Mouse (Mus musculus) limb, embryonic 12.5 days (tissue): ENCODE measurements around the gene Zfp970. TPM values are rescaled to one million over a fixed set of nuclear protein-coding genes. Genes with fewer than 3 reads are reported as not detected.
A peak's percentile ranks its signal among the peaks of the same experiment; 100 is the strongest.
"Not testable (repeated sequence)": the region's sequence is repeated elsewhere in the genome, so short reads cannot be mapped to it uniquely, and the experiment has no call there.

Experiments used
- ATAC-seq: fragments of 200-750 bp; cut with Nextera tagmentation; 2 replicates; pipeline ENCODE4 v1.8.0; 2017; ENCODE audit warnings: low read depth, moderate TSS enrichment; ENCODE audit not compliant: insufficient number of reproducible peaks, insufficient read depth, low FRiP score, low TSS enrichment
- H3K27ac ChIP-seq: fragments of 300-500 bp; sonication (generic); 2 replicates; pipeline ENCODE4 v1.5.1; 2016; ENCODE audit warnings: mild to moderate bottlenecking, moderate library complexity
- H3K27me3 ChIP-seq: fragments of 300-500 bp; sonication (generic); 2 replicates; pipeline ENCODE4 v1.6.1; 2016; ENCODE audit warnings: mild to moderate bottlenecking, moderate library complexity
- H3K36me3 ChIP-seq: fragments of 300-500 bp; sonication (generic); 2 replicates; pipeline ENCODE4 v1.6.1; 2016; ENCODE audit warnings: mild to moderate bottlenecking, moderate library complexity
- H3K4me1 ChIP-seq: fragments of 300-500 bp; sonication (generic); replicated peaks from 2 replicates; pipeline ENCODE4 v1.6.1; 2016
- H3K4me2 ChIP-seq: fragments of 300-500 bp; sonication (generic); 2 replicates; pipeline ENCODE4 v1.6.1; 2016; ENCODE audit warnings: mild to moderate bottlenecking, moderate library complexity
- H3K4me3 ChIP-seq: fragments of 300-500 bp; sonication (generic); replicated peaks from 2 replicates; pipeline ENCODE4 v1.5.1; 2016; ENCODE audit warnings: mild to moderate bottlenecking
- H3K9ac ChIP-seq: fragments of 300-500 bp; sonication (generic); replicated peaks from 2 replicates; pipeline ENCODE4 v1.6.1; 2016; ENCODE audit warnings: mild to moderate bottlenecking, moderate library complexity
- H3K9me3 ChIP-seq: fragments of 300-500 bp; sonication (generic); 2 replicates; pipeline ENCODE4 v1.6.1; 2016; ENCODE audit warnings: mild to moderate bottlenecking, moderate library complexity
- WGBS: fragments of 180-500 bp; shearing (Covaris S2); methylation state at CpG from one replicate; pipeline ENCODE4 v1.1.7; 2016; 5-methylcytosine and 5-hydroxymethylcytosine counted together
- polyA plus RNA-seq: library from polyadenylated mRNA; unstranded; fragments of >200 nt; fragmentation: Nextera tagmentation; extraction: Ambion mirVana; gene quantifications from 2 replicates; pipeline ENCODE4 v1.2.1, GENCODE M21; 2016

Gene Zfp970
- polyA plus RNA-seq, result 13.0 and 15.2 TPM in 2 replicates

- Histone ChIP-seq H3K4me2 (peak within 1 kb of the TSS; percentile 50), H3K9ac (0 out of 2 replicates have a peak within 1 kb of the TSS, but pooled peaks have one; percentile 42), H3K4me3 (peak within 1 kb of the TSS; percentile 44)
- H3K27ac ChIP-seq, H3K9me3 ChIP-seq, H3K36me3 ChIP-seq, H3K27me3 ChIP-seq, H3K4me1 ChIP-seq, ATAC-seq: not testable (repeated sequence)
- WGBS, result 7% methylated on average over 8 of the region's 9 CpGs
These were observed at the start of gene Zfp970 for GRCm38 (mm10) chr2:177464676-177465075. Gene Zfp970 (plus strand): TSS chr2:177464733.

- H3K27ac ChIP-seq, ATAC-seq, H3K4me2 ChIP-seq, H3K4me3 ChIP-seq, H3K36me3 ChIP-seq, H3K4me1 ChIP-seq, H3K9ac ChIP-seq, H3K27me3 ChIP-seq, H3K9me3 ChIP-seq: not testable (repeated sequence)
These were observed 3.7 kb downstream of the Zfp970 start for GRCm38 (mm10) chr2:177468222-177468621.

GRCm38 (mm10) chr2:177472261-177472660, 7.7 kb downstream of the Zfp970 start:
- H3K4me2 ChIP-seq, H3K36me3 ChIP-seq, H3K9me3 ChIP-seq, H3K27ac ChIP-seq, H3K4me1 ChIP-seq, ATAC-seq, H3K9ac ChIP-seq, H3K4me3 ChIP-seq, H3K27me3 ChIP-seq: not testable (repeated sequence)
- WGBS, result 98% methylated on average over 5 of the region's 10 CpGs

GRCm38 (mm10) chr2:177481971-177482370, 17.4 kb downstream of the Zfp970 start:
- not testable (repeated sequence) for H3K4me1 ChIP-seq, H3K36me3 ChIP-seq, H3K9ac ChIP-seq, H3K4me2 ChIP-seq, H3K9me3 ChIP-seq, H3K27me3 ChIP-seq, ATAC-seq, H3K27ac ChIP-seq, H3K4me3 ChIP-seq
- 71% methylated on average over 1 of the region's 1 CpGs for WGBS

GRCm38 (mm10) chr2:177483238-177483948, 18.9 kb downstream of the Zfp970 start:
- H3K4me1 ChIP-seq, H3K36me3 ChIP-seq, H3K4me2 ChIP-seq, H3K4me3 ChIP-seq, H3K9ac ChIP-seq, H3K27me3 ChIP-seq, ATAC-seq, H3K27ac ChIP-seq, H3K9me3 ChIP-seq: not testable (repeated sequence)
- WGBS, result 85% methylated on average over 11 of the region's 11 CpGs

- not testable (repeated sequence) for H3K4me1 ChIP-seq, ATAC-seq, H3K9me3 ChIP-seq, H3K9ac ChIP-seq, H3K27me3 ChIP-seq, H3K27ac ChIP-seq, H3K36me3 ChIP-seq
- Histone ChIP-seq H3K4me2 (peak within 1 kb of the TSS; percentile 47), H3K4me3 (peak within 1 kb of the TSS; percentile 36)
- WGBS, result 15% methylated on average over 7 of the region's 7 CpGs
These were observed 33.5 kb downstream of the Zfp970 start, which contains the start of gene Gm14403 for GRCm38 (mm10) chr2:177498067-177498466. Gene Gm14403 (plus strand): TSS chr2:177498215.

- not testable (repeated sequence) for H3K36me3 ChIP-seq, H3K9me3 ChIP-seq, H3K27ac ChIP-seq, H3K4me3 ChIP-seq, H3K4me1 ChIP-seq, H3K4me2 ChIP-seq, H3K27me3 ChIP-seq, H3K9ac ChIP-seq, ATAC-seq
- WGBS, result 67% methylated on average over 1 of the region's 1 CpGs
These were observed 34.6 kb downstream of the Zfp970 start for GRCm38 (mm10) chr2:177499182-177499581.

GRCm38 (mm10) chr2:177505211-177505719, 40.7 kb downstream of the Zfp970 start:
- not testable (repeated sequence) for H3K27ac ChIP-seq, ATAC-seq, H3K4me1 ChIP-seq, H3K9me3 ChIP-seq, H3K4me2 ChIP-seq, H3K36me3 ChIP-seq, H3K27me3 ChIP-seq, H3K4me3 ChIP-seq, H3K9ac ChIP-seq
- 85% methylated on average over 1 of the region's 1 CpGs for WGBS

GRCm38 (mm10) chr2:177511381-177511780, 46.8 kb downstream of the Zfp970 start:
- not testable (repeated sequence) for ATAC-seq, H3K9me3 ChIP-seq, H3K36me3 ChIP-seq, H3K4me3 ChIP-seq, H3K27me3 ChIP-seq, H3K4me2 ChIP-seq, H3K4me1 ChIP-seq, H3K27ac ChIP-seq, H3K9ac ChIP-seq
- WGBS, result 75% methylated on average over 4 of the region's 4 CpGs

- H3K27me3 ChIP-seq, ATAC-seq: not testable (repeated sequence)
- 90% methylated on average over 3 of the region's 3 CpGs for WGBS
These were observed 47.4 kb downstream of the Zfp970 start for GRCm38 (mm10) chr2:177511972-177512371.

GRCm38 (mm10) chr2:177513991-177514479, 49.5 kb downstream of the Zfp970 start:
- H3K9me3 ChIP-seq, result peaks cover 14% of the 10 kb centered on the region; the same call in 1 of the 2 replicates
- 79% methylated on average over 4 of the region's 4 CpGs for WGBS
- not testable (repeated sequence) for H3K27ac ChIP-seq, H3K27me3 ChIP-seq, H3K4me3 ChIP-seq, H3K4me2 ChIP-seq, ATAC-seq, H3K36me3 ChIP-seq, H3K4me1 ChIP-seq, H3K9ac ChIP-seq

More at GRCm38 (mm10) chr2:177511972-177512371, 47.4 kb downstream of the Zfp970 start:
- H3K4me1 ChIP-seq, H3K4me3 ChIP-seq, H3K9me3 ChIP-seq, H3K27ac ChIP-seq, H3K4me2 ChIP-seq, H3K36me3 ChIP-seq, H3K9ac ChIP-seq: not testable (repeated sequence)

- H3K4me2 ChIP-seq, ATAC-seq, H3K36me3 ChIP-seq, H3K27ac ChIP-seq, H3K9ac ChIP-seq, H3K4me1 ChIP-seq, H3K27me3 ChIP-seq, H3K4me3 ChIP-seq: not testable (repeated sequence)
- peaks cover 14% of the 10 kb centered on the region for H3K9me3 ChIP-seq
- 90% methylated on average over 9 of the region's 9 CpGs for WGBS
These were observed 53.2 kb downstream of the Zfp970 start for GRCm38 (mm10) chr2:177517746-177518145.
